Mouse (Mus musculus): ENCODE measurements around the gene Npas1. TPM values are rescaled to one million over a fixed set of nuclear protein-coding genes. Genes with fewer than 3 reads are reported as not detected.

Npas1 gene
- polyA plus RNA-seq, 1 experiment, result 5.1 TPM

GRCm38 (mm10) chr7:16415426-16415825 lies 62.1 kb downstream of the Npas1 start:
- TF ChIP-seq CTCF (IDR thresholded peaks at IDR 0.05; ENCODE audit: borderline replicate concordance, extremely low read depth, insufficient read depth, insufficient read length) (no peak), POLR2A (IDR thresholded peaks at IDR 0.05; ENCODE audit: borderline replicate concordance, extremely low read depth, insufficient read depth, insufficient read length, poor library complexity, severe bottlenecking) (no peak)
- DNase-seq (ENCODE audit: low read depth), result no peak

- peak; percentile 14 for DNase-seq (ENCODE audit: low read depth)
- TF ChIP-seq POLR2A (IDR thresholded peaks at IDR 0.05; ENCODE audit: borderline replicate concordance, extremely low read depth, insufficient read depth, insufficient read length, poor library complexity, severe bottlenecking) (no peak), CTCF (IDR thresholded peaks at IDR 0.05; ENCODE audit: borderline replicate concordance, extremely low read depth, insufficient read depth, insufficient read length) (no peak)
Measured at GRCm38 (mm10) chr7:16412930-16413329, 64.6 kb downstream of the Npas1 start.

GRCm38 (mm10) chr7:16412220-16412896 lies 65.2 kb downstream of the Npas1 start:
- DNase-seq (ENCODE audit: low read depth), result no peak
- no peak for TF ChIP-seq POLR2A (IDR thresholded peaks at IDR 0.05; ENCODE audit: borderline replicate concordance, extremely low read depth, insufficient read depth, insufficient read length, poor library complexity, severe bottlenecking)
- no peak for TF ChIP-seq CTCF (IDR thresholded peaks at IDR 0.05; ENCODE audit: borderline replicate concordance, extremely low read depth, insufficient read depth, insufficient read length)

GRCm38 (mm10) chr7:16411100-16411499 lies 66.4 kb downstream of the Npas1 start:
- no peak for TF ChIP-seq CTCF (IDR thresholded peaks at IDR 0.05; ENCODE audit: borderline replicate concordance, extremely low read depth, insufficient read depth, insufficient read length)
- no peak for DNase-seq (ENCODE audit: low read depth)

- DNase-seq (ENCODE audit: low read depth), result no peak
Measured at GRCm38 (mm10) chr7:16406978-16407377, 70.5 kb downstream of the Npas1 start.

More at GRCm38 (mm10) chr7:16406978-16407377, 70.5 kb downstream of the Npas1 start:
- TF ChIP-seq POLR2A (IDR thresholded peaks at IDR 0.05; ENCODE audit: borderline replicate concordance, extremely low read depth, insufficient read depth, insufficient read length, poor library complexity, severe bottlenecking), result no peak
- TF ChIP-seq CTCF (IDR thresholded peaks at IDR 0.05; ENCODE audit: borderline replicate concordance, extremely low read depth, insufficient read depth, insufficient read length), result no peak

Other genes starting within 250 kb of the Npas1 start
- 0.08 and 0.11 TPM in 2 replicates for gene C5ar2, start 233.6 kb downstream of the Npas1 start, polyA plus RNA-seq (2012; rRNA removed)
- 1.1 and 1.4 TPM in 2 replicates for gene C5ar1, start 218.2 kb downstream of the Npas1 start, polyA plus RNA-seq (2012; rRNA removed)
- gene Inafm1, start 204.1 kb downstream of the Npas1 start, polyA plus RNA-seq (2012; rRNA removed), result 50.1 and 52.9 TPM in 2 replicates
- gene Ccdc9, start 190.9 kb downstream of the Npas1 start, polyA plus RNA-seq (2012; rRNA removed), result 42.5 and 63.9 TPM in 2 replicates
- 26.6 and 27.4 TPM in 2 replicates for gene Bbc3, start 169.3 kb downstream of the Npas1 start, polyA plus RNA-seq (2012; rRNA removed)
- gene Sae1, start 89.9 kb downstream of the Npas1 start, polyA plus RNA-seq (2012; rRNA removed), result 147 and 150 TPM in 2 replicates
- 63.7 and 73.2 TPM in 2 replicates for gene Zc3h4, start 76.8 kb downstream of the Npas1 start, polyA plus RNA-seq (2012; rRNA removed)
- 52.5 and 69.0 TPM in 2 replicates for gene Tmem160, start 24.9 kb downstream of the Npas1 start, polyA plus RNA-seq (2012; rRNA removed)
- gene Arhgap35, start 137.3 kb upstream of the Npas1 start, polyA plus RNA-seq (2012; rRNA removed), result 48.1 and 75.2 TPM in 2 replicates
- gene Ceacam15, start 198.0 kb upstream of the Npas1 start, polyA plus RNA-seq (2012; rRNA removed), result not detected in 2 replicates
- gene Ceacam9, start 244.2 kb upstream of the Npas1 start, polyA plus RNA-seq (2012; rRNA removed), result 0.48 TPM in 1 of 2 replicates, not detected in the other

Data from brain, embryonic 14.5 days (tissue).